Mouse (Mus musculus): ENCODE data around the gene Mertk.

DNA sequence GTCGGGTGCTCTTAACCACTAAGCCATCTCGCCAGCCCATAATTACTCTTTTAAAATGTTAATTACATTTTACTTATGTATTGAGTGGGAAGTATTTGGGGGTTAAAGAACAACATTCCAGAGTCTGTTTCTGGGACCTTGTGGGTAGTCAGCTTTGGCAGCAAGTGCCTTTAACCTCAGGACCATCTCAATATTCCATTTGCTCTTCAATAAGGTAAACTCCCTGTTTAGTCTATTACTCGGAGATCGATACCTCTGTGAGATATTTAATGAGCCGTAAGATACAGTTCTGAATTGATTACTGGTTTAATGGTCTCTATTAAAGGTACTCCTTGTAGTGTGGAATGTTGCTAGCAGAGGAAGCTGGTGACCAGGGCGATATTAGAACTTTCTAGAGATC is 118.2 kb downstream of the Mertk start:
- TF ChIP-seq CTCF (IDR thresholded peaks at IDR 0.05; ENCODE audit: extremely low read depth, insufficient read length, insufficient replicate concordance, low read depth, low read length) (no peak), POLR2A (IDR thresholded peaks at IDR 0.05; ENCODE audit: low read depth, low read length) (no peak)

Measured in small intestine, adult 2 months (tissue).